Mouse (Mus musculus) thymus, adult 2 months (tissue): Measurements from ENCODE around the gene Dixdc1.

Experiments used
- CTCF ChIP-seq: fragments of 200-500 bp; IDR thresholded peaks from 2 replicates; pipeline ENCODE4 v1.5.1; 2012; ENCODE audit warnings: mild to moderate bottlenecking, control low read depth, low read length, moderate library complexity, borderline replicate concordance; ENCODE audit not compliant: control insufficient read depth, poor library complexity, insufficient read depth; ENCODE audit errors: extremely low read depth
- POLR2A ChIP-seq: fragments of 200-500 bp; IDR thresholded peaks from 2 replicates; pipeline ENCODE4 v1.6.1; 2012; ENCODE audit warnings: mild to moderate bottlenecking, low read length, control low read depth, moderate library complexity; ENCODE audit not compliant: control insufficient read depth, poor library complexity, insufficient read depth; ENCODE audit errors: extremely low read depth

- TF ChIP-seq CTCF (no peak), POLR2A (no peak)
These were observed 15.2 kb downstream of the Dixdc1 start for GRCm38 (mm10) chr9:50724147-50724546.
